Mouse (Mus musculus): ENCODE data around the gene Slc16a12. TPM values are rescaled to one million over a fixed set of nuclear protein-coding genes. Genes with fewer than 3 reads are reported as not detected.

The Slc16a12 gene
- polyA plus RNA-seq, 1 experiment from 2014 or later, result 5.3 TPM

DNA sequence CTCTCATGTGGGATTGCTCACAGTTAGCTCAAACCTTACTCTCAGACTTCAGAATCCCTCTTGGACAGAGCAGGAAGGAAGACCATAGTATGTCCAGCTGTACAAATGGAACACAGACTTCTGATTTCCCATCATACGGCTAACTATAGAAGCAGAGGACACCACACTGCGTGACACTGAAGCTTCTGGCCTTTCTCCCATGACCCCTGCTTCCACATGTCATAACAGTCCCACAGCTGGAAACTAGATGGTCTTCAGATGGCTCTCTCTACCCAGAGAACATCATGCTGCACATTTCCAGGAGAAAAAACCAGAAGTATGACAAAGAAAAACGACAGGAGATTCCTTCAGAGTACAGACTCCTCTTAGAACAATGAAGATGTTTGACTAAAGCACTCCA is 14.1 kb downstream of the Slc16a12 start:
- no peak overlapping the region for H3K27ac ChIP-seq (ENCODE audit: low read depth, low read length)
- H3K27me3 ChIP-seq (replicated peaks; ENCODE audit: control insufficient read depth, insufficient read depth, low read length), result no peaks in the 10 kb centered on the region
- no peak for TF ChIP-seq CTCF (IDR thresholded peaks at IDR 0.05; ENCODE audit: low read depth)
- ATAC-seq, result no peak
- no peaks in the 10 kb centered on the region for H3K4me1 ChIP-seq (replicated peaks; ENCODE audit: control insufficient read depth, insufficient read depth, low read length)
- no peaks in the 10 kb centered on the region for H3K9me3 ChIP-seq (ENCODE audit: control insufficient read depth)
- WGBS, result 62% methylated on average over 3 of the region's 3 CpGs
- no peak overlapping the region for H3K4me2 ChIP-seq (replicated peaks; ENCODE audit: low read depth)
- no peak overlapping the region for H3K9ac ChIP-seq (ENCODE audit: low read depth, low read length)
- no peaks in the 10 kb centered on the region for H3K36me3 ChIP-seq (ENCODE audit: control insufficient read depth, insufficient read depth)
- no peak overlapping the region for H3K4me3 ChIP-seq (ENCODE audit: low read depth, low read length)

DNA sequence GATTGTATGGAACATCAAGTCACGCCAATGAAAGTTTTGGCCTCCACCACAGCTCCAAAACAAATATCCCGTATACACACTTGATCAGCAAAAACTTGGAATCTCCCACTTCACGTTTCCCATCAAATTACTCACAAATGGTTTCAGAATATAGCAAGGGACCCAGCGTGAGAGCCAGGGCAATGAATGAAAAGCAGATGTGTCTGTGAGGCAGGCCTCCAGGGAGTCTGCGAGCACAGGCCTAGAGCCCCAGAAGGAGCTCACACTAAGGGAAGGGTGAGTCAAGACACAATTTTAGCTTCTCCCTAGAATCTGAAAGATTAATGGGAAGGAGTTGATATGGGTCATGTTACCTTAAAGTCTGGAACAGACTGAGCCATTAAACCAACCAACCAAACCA is 15.7 kb downstream of the Slc16a12 start:
- WGBS, result 83% methylated on average over 5 of the region's 5 CpGs
- H3K4me3 ChIP-seq (ENCODE audit: low read depth, low read length), result no peak overlapping the region
- H3K27ac ChIP-seq (ENCODE audit: low read depth, low read length), result no peak overlapping the region
- no peaks in the 10 kb centered on the region for H3K9me3 ChIP-seq (ENCODE audit: control insufficient read depth)
- no peaks in the 10 kb centered on the region for H3K27me3 ChIP-seq (replicated peaks; ENCODE audit: control insufficient read depth, insufficient read depth, low read length)
- H3K36me3 ChIP-seq (ENCODE audit: control insufficient read depth, insufficient read depth), result no peaks in the 10 kb centered on the region
- ATAC-seq, result no peak
- no peak overlapping the region for H3K9ac ChIP-seq (ENCODE audit: low read depth, low read length)
- TF ChIP-seq CTCF (IDR thresholded peaks at IDR 0.05; ENCODE audit: low read depth), result no peak
- no peaks in the 10 kb centered on the region for H3K4me1 ChIP-seq (replicated peaks; ENCODE audit: control insufficient read depth, insufficient read depth, low read length)
- no peak overlapping the region for H3K4me2 ChIP-seq (replicated peaks; ENCODE audit: low read depth)

DNA sequence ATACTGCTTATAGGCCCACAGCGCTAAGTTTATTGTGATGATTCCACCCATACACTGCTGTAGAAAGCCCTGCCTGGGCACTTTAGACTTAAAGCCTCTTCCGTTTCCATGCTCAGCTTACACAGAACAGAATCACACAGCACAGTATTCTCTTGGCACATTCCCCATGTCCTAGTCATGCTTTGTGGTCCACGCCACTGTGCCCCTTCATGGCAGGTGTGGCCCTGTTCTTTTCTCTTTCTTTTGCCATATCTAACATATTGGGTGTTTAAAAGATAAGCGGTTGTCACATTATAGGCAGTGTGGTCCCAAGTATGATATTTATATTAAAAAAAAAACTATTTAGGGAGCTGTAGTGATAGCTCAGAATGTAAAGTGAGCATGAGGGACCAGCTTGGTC is 16.5 kb downstream of the Slc16a12 start:
- Histone ChIP-seq H3K9me3 (ENCODE audit: control insufficient read depth) (no peaks in the 10 kb centered on the region), H3K4me3 (ENCODE audit: low read depth, low read length) (no peak overlapping the region), H3K9ac (ENCODE audit: low read depth, low read length) (no peak overlapping the region), H3K36me3 (ENCODE audit: control insufficient read depth, insufficient read depth) (no peaks in the 10 kb centered on the region), H3K27ac (ENCODE audit: low read depth, low read length) (no peak overlapping the region), H3K4me1 (replicated peaks; ENCODE audit: control insufficient read depth, insufficient read depth, low read length) (no peaks in the 10 kb centered on the region), H3K4me2 (replicated peaks; ENCODE audit: low read depth) (no peak overlapping the region), H3K27me3 (replicated peaks; ENCODE audit: control insufficient read depth, insufficient read depth, low read length) (no peaks in the 10 kb centered on the region)
- no peak for TF ChIP-seq CTCF (IDR thresholded peaks at IDR 0.05; ENCODE audit: low read depth)
- WGBS, result 96% methylated on average over 4 of the region's 4 CpGs
- ATAC-seq, result no peak

DNA sequence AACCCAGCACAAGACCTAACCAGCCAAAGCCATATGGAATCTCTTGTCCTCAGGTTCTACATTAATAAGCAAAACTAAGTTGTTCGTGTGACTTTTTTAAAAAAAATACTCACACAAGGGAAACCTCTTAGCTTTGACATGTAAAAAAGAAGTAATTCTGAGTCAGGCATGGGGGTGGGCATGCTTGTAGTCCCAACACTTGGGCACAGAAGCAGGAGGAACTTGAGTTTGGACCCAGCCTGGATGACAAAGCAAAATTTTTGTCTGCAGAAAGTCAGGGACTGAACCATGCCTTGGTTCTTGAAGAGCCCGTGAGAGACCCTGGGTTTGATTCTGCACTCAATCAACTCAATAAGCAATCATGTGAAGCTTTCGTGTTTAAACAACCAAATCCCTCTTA is 17.6 kb downstream of the Slc16a12 start:
- Histone ChIP-seq H3K4me2 (replicated peaks; ENCODE audit: low read depth) (no peak overlapping the region), H3K9me3 (ENCODE audit: control insufficient read depth) (no peaks in the 10 kb centered on the region), H3K4me1 (replicated peaks; ENCODE audit: control insufficient read depth, insufficient read depth, low read length) (no peaks in the 10 kb centered on the region), H3K27me3 (replicated peaks; ENCODE audit: control insufficient read depth, insufficient read depth, low read length) (no peaks in the 10 kb centered on the region), H3K27ac (ENCODE audit: low read depth, low read length) (no peak overlapping the region), H3K9ac (ENCODE audit: low read depth, low read length) (no peak overlapping the region), H3K36me3 (ENCODE audit: control insufficient read depth, insufficient read depth) (no peaks in the 10 kb centered on the region), H3K4me3 (ENCODE audit: low read depth, low read length) (no peak overlapping the region)
- no peak for ATAC-seq
- WGBS, result 91% methylated on average over 3 of the region's 3 CpGs
- TF ChIP-seq CTCF (IDR thresholded peaks at IDR 0.05; ENCODE audit: low read depth), result no peak

DNA sequence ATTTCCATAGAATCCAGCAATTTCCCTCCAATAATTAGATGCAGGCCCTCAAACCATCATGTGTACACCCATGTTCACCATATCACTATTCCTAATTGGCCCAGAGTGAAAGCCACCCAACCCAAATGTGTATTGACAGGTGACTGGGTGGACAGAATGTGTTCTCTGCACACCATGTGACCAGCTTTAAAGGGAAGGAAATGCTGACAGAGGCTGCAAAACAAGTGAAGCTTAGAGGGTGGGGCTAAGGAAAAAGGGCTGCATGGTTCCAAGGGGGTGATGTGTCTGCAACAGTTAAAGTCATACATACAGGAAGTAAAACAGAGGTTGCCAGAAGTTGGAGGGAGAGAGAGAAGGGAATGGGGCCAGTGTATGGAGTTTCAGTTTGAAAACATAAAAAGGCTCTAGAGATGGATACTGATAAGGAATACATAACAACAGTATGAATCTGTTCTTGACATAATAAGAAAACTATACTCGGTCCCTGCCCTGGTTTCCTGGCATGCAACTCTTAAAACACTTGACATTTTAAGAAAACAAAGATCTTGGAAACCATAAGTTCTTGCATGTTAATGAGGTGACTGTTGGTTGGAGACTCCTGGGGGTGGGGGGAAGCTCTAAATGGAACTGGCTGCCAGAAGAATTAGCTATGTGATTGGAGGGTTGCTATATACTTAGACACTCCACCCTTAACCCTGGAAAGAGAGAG is 20.7 kb downstream of the Slc16a12 start:
- no peaks in the 10 kb centered on the region for H3K36me3 ChIP-seq (ENCODE audit: control insufficient read depth, insufficient read depth)
- no peak overlapping the region for H3K4me2 ChIP-seq (replicated peaks; ENCODE audit: low read depth)
- H3K9me3 ChIP-seq (ENCODE audit: control insufficient read depth), result no peaks in the 10 kb centered on the region
- H3K27ac ChIP-seq (ENCODE audit: low read depth, low read length), result no peak overlapping the region
- TF ChIP-seq CTCF (IDR thresholded peaks at IDR 0.05; ENCODE audit: low read depth), result no peak
- WGBS, result 62% methylated on average over 1 of the region's 1 CpGs
- no peaks in the 10 kb centered on the region for H3K27me3 ChIP-seq (replicated peaks; ENCODE audit: control insufficient read depth, insufficient read depth, low read length)
- H3K9ac ChIP-seq (ENCODE audit: low read depth, low read length), result no peak overlapping the region
- no peak overlapping the region for H3K4me3 ChIP-seq (ENCODE audit: low read depth, low read length)
- H3K4me1 ChIP-seq (replicated peaks; ENCODE audit: control insufficient read depth, insufficient read depth, low read length), result no peaks in the 10 kb centered on the region
- ATAC-seq, result no peak

DNA sequence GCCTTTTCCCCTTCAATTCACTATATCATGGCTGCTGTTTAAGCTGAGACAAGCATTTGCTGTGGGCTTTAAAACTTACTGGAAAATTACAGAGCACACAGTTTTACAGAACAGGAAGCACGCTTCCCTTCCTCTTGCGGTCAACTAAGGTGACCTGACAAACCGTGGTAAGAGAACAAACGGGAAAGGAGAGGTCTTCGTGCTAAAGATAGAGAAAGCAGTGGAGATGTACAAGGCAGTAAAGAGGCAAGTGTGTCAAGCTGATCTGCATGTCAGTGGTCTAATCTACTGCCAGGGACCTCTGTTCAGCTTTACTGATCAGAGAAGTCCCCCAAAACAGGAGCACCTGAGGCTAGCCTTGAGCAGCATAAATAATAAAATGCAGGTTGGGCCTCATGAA is 21.7 kb downstream of the Slc16a12 start:
- no peaks in the 10 kb centered on the region for H3K9me3 ChIP-seq (ENCODE audit: control insufficient read depth)
- no peak overlapping the region for H3K4me3 ChIP-seq (ENCODE audit: low read depth, low read length)
- H3K4me2 ChIP-seq (replicated peaks; ENCODE audit: low read depth), result no peak overlapping the region
- no peaks in the 10 kb centered on the region for H3K27me3 ChIP-seq (replicated peaks; ENCODE audit: control insufficient read depth, insufficient read depth, low read length)
- no peak overlapping the region for H3K9ac ChIP-seq (ENCODE audit: low read depth, low read length)
- no peak for ATAC-seq
- H3K36me3 ChIP-seq (ENCODE audit: control insufficient read depth, insufficient read depth), result no peaks in the 10 kb centered on the region
- H3K27ac ChIP-seq (ENCODE audit: low read depth, low read length), result no peak overlapping the region
- H3K4me1 ChIP-seq (replicated peaks; ENCODE audit: control insufficient read depth, insufficient read depth, low read length), result no peaks in the 10 kb centered on the region
- TF ChIP-seq CTCF (IDR thresholded peaks at IDR 0.05; ENCODE audit: low read depth), result no peak
- 82% methylated on average over 5 of the region's 5 CpGs for WGBS

DNA sequence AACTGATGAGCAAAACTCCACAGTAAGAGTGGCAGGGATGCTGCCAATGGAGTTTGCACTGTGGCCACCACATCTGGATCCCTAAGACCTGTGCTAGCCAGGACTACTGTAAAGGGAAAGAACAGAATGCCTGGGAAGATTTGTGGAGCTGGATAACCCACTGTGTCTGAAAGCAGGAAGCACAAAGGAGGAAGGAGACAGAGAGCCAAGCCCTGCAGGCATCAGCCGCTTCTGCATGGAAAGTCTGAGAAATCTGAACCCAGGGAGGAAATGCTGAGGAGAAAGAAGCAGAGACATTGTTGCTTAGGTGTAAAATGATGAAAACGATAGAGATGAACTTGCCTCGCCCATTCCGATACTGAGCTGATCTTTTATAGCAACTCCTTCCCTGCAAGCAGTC is 22.5 kb downstream of the Slc16a12 start:
- Histone ChIP-seq H3K4me1 (replicated peaks; ENCODE audit: control insufficient read depth, insufficient read depth, low read length) (no peaks in the 10 kb centered on the region), H3K36me3 (ENCODE audit: control insufficient read depth, insufficient read depth) (no peaks in the 10 kb centered on the region), H3K27ac (ENCODE audit: low read depth, low read length) (no peak overlapping the region), H3K27me3 (replicated peaks; ENCODE audit: control insufficient read depth, insufficient read depth, low read length) (no peaks in the 10 kb centered on the region), H3K4me2 (replicated peaks; ENCODE audit: low read depth) (no peak overlapping the region), H3K9ac (ENCODE audit: low read depth, low read length) (no peak overlapping the region), H3K9me3 (ENCODE audit: control insufficient read depth) (no peaks in the 10 kb centered on the region), H3K4me3 (ENCODE audit: low read depth, low read length) (no peak overlapping the region)
- no peak for TF ChIP-seq CTCF (IDR thresholded peaks at IDR 0.05; ENCODE audit: low read depth)
- WGBS, result 67% methylated on average over 4 of the region's 4 CpGs
- ATAC-seq, result no peak

All from intestine, postnatal 0 days (tissue).